Mouse (Mus musculus): Measurements from ENCODE around the gene Mcm7. TPM values are rescaled to one million over a fixed set of nuclear protein-coding genes. Genes with fewer than 3 reads are reported as not detected.
"Not testable (repeated sequence)": the region's sequence is repeated elsewhere in the genome, so short reads cannot be mapped to it uniquely, and the experiment has no call there.

Mcm7 gene
- polyA plus RNA-seq (2015; fragmentation: Nextera tagmentation; extraction: Ambion mirVana): 258 and 276 TPM in 2 replicates

DNA sequence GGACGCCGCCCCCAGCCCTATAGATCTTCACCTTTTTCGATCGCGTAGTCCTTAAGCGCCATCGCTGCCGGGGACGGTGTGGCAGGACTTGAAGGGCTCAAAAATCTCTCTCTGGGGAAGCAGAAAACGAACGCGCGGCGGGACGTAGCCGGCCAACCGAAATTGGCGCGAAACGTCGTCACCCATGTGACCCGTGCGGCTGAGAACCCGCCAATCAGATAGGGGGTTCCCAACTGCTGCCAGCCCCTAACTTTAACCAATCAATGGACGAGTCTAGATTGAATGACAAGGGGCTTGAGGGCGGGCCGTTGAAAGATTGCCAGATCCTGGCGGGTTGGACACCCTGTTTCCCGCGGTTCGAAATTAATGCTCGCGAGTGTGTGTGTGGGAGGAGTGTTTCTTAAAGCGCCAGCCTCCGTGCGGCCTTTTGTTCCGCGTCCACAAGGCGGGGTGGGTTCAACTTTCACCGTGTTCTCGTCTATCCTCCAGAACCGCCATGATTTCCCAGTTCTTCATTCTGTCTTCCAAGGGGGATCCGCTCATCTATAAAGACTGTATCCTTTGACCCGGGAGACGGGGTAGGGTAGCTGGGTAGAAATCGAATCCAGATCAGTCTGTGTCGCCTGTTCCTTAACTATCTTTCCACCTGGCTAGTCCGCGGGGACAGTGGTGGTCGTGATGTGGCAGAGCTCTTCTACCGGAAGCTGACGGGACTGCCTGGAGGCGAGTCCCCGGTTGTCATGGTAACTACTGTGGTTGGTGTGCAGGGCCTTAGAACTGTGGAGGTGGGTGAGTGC, at the start of gene Mcm7, which contains the start of gene Ap4m1:
TSS of gene Mcm7 (minus strand) at position 728 of the 797 bp plus-strand sequence.
TSS of gene Ap4m1 (plus strand) at position 308 of the 797 bp plus-strand sequence.
- Histone ChIP-seq H3K36me3 (ENCODE audit: poor library complexity, severe bottlenecking) (peaks cover 57% of the 10 kb centered on the region), H3K27ac (peak within 1 kb of the TSS; percentile 95)
- WGBS: under 1% methylated on average over 54 of the region's 54 CpGs

DNA sequence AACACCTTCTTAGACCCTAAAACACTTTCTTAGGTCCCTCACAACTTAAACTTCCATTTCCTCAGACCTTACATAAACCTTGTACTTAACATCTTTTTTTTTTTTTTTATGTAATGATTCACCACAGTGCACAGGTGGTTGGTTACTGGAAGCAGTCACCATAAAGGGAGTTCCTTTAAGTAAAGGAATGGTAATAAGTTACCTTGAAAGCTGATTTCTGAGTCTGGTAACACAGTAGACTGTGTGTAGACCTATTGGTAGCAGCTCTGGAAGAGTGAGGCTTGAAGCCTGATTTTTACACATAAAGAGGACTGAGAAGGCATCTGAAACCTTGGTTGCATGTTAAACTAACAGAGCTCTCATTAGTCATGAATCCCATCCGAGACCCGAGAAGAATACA, 47.6 kb upstream of the Mcm7 start:
- no peak for ATAC-seq

More for the DNA sequence above, at the start of gene Mcm7, which contains the start of gene Ap4m1:
- Histone ChIP-seq H3K4me1 (peaks cover 37% of the 10 kb centered on the region), H3K9ac (peak within 1 kb of the TSS; percentile 79), H3K27me3 (no peaks in the 10 kb centered on the region), H3K4me2 (peak within 1 kb of the TSS; percentile 87), H3K4me3 (peak within 1 kb of the TSS; percentile 78), H3K9me3 (replicated peaks) (no peaks in the 10 kb centered on the region)
- ATAC-seq: peak; percentile 93

GRCm38 (mm10) chr5:138216632-138217031, 44.4 kb upstream of the Mcm7 start:
- 96% methylated on average over 13 of the region's 13 CpGs for WGBS
- not testable (repeated sequence) for H3K27ac ChIP-seq; H3K9ac ChIP-seq; ATAC-seq; H3K4me3 ChIP-seq; H3K36me3 ChIP-seq (ENCODE audit: poor library complexity, severe bottlenecking); H3K4me1 ChIP-seq; H3K27me3 ChIP-seq; H3K4me2 ChIP-seq
- peaks cover 25% of the 10 kb centered on the region for H3K9me3 ChIP-seq (replicated peaks)

More for the DNA sequence above, 47.6 kb upstream of the Mcm7 start:
- Histone ChIP-seq H3K36me3 (ENCODE audit: poor library complexity, severe bottlenecking) (no peaks in the 10 kb centered on the region), H3K4me2 (no peak overlapping the region), H3K27ac (no peak overlapping the region), H3K9me3 (replicated peaks) (peaks cover 22% of the 10 kb centered on the region), H3K27me3 (no peaks in the 10 kb centered on the region), H3K9ac (no peak overlapping the region), H3K4me3 (no peak overlapping the region), H3K4me1 (no peaks in the 10 kb centered on the region)
- 80% methylated on average over 2 of the region's 2 CpGs for WGBS

DNA sequence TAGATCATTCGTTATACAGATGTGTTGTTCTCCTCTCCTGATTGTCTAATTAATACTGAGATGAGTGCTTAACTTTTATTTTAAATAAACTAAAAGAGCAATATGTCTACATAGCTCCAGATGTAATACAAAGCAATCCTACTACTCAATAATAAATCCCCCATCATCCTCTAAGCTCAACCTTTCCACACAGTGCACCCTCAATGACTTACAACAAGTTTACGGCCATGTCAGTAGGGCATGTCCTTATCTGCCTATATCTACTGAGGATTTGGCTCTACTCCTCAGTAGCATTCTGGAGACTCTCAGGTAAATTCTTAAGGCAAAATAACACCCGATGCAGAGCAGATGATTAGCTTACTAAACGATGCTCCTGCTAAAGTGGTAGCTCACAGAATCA, 35.7 kb upstream of the Mcm7 start:
- Histone ChIP-seq H3K36me3 (ENCODE audit: poor library complexity, severe bottlenecking) (no peaks in the 10 kb centered on the region), H3K9ac (no peak overlapping the region), H3K27ac (no peak overlapping the region), H3K4me1 (no peaks in the 10 kb centered on the region), H3K4me3 (no peak overlapping the region), H3K4me2 (no peak overlapping the region), H3K9me3 (replicated peaks) (peaks cover 9% of the 10 kb centered on the region; the same call in 1 of the 2 replicates), H3K27me3 (no peaks in the 10 kb centered on the region)
- ATAC-seq: no peak
- 89% methylated on average over 4 of the region's 4 CpGs for WGBS

GRCm38 (mm10) chr5:138207253-138207652, 35.0 kb upstream of the Mcm7 start:
- H3K4me1 ChIP-seq: no peaks in the 10 kb centered on the region

DNA sequence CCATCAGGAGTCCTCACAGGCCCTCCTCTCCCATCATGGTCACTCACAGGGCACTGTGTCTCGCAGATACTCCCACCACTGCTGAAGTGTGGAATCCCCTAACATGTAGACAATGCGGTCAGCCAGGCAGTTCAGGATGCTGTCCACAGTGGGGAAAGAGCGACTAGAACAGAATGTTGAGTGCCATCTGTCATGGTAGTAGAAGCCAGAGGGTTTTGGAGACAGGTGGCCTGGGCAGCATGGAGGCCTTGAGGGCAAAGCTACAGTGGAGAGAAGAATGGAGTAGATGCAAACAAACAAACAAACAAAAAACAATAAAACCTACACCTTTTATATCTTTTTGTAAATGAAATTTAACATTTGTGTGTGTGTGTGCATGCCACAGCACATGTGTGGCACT, 29.9 kb upstream of the Mcm7 start:
- WGBS: 83% methylated on average over 3 of the region's 3 CpGs
- Histone ChIP-seq H3K4me3 (no peak overlapping the region), H3K27ac (no peak overlapping the region), H3K4me2 (no peak overlapping the region), H3K9me3 (replicated peaks) (peaks cover 9% of the 10 kb centered on the region; the same call in 1 of the 2 replicates), H3K4me1 (no peaks in the 10 kb centered on the region), H3K36me3 (ENCODE audit: poor library complexity, severe bottlenecking) (no peaks in the 10 kb centered on the region), H3K27me3 (no peaks in the 10 kb centered on the region), H3K9ac (no peak overlapping the region)
- ATAC-seq: no peak

More at GRCm38 (mm10) chr5:138207253-138207652, 35.0 kb upstream of the Mcm7 start:
- Histone ChIP-seq H3K9me3 (replicated peaks) (peaks cover 9% of the 10 kb centered on the region; the same call in 1 of the 2 replicates), H3K9ac (no peak overlapping the region), H3K27me3 (no peaks in the 10 kb centered on the region), H3K4me3 (no peak overlapping the region), H3K4me2 (no peak overlapping the region), H3K27ac (no peak overlapping the region), H3K36me3 (ENCODE audit: poor library complexity, severe bottlenecking) (no peaks in the 10 kb centered on the region)
- no peak for ATAC-seq
- WGBS: 81% methylated on average over 1 of the region's 1 CpGs

DNA sequence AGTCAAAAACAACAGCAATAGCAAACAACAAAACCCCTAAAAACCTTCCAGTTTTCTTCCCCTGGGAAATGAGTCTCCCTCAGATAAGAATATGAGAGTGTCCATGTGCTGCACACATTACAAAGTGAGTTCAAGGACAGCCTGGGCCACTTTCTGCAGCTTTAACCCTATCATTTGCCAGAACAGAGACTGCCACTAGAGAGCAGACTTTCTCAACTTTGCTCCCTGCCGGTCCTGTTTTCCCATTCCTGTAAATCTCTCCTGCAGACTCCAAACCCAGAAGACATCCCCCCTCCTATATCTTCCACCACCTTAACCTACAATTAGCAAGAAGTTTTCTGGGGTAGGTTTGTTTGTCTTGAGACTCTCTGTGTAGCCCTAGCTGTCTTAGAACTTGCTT, 27.4 kb upstream of the Mcm7 start:
- Histone ChIP-seq H3K36me3 (ENCODE audit: poor library complexity, severe bottlenecking) (no peaks in the 10 kb centered on the region), H3K9ac (no peak overlapping the region), H3K4me1 (peaks cover 10% of the 10 kb centered on the region), H3K9me3 (replicated peaks) (peaks cover 3% of the 10 kb centered on the region; the same call in 1 of the 2 replicates), H3K4me2 (no peak overlapping the region), H3K4me3 (no peak overlapping the region), H3K27ac (no peak overlapping the region), H3K27me3 (no peaks in the 10 kb centered on the region)
- ATAC-seq: no peak
- WGBS: 10% methylated on average over 1 of the region's 1 CpGs

GRCm38 (mm10) chr5:138195463-138195862, 23.2 kb upstream of the Mcm7 start:
- Histone ChIP-seq H3K9me3 (replicated peaks) (no peaks in the 10 kb centered on the region), H3K4me1 (peaks cover 16% of the 10 kb centered on the region), H3K36me3 (ENCODE audit: poor library complexity, severe bottlenecking) (peaks cover 28% of the 10 kb centered on the region), H3K27me3 (no peaks in the 10 kb centered on the region), H3K9ac (peak overlapping the region; percentile 91; the same call in 1 of the 2 replicates), H3K4me3 (peak overlapping the region; percentile 77), H3K4me2 (peak overlapping the region; percentile 96), H3K27ac (peak overlapping the region; percentile 81; the same call in 1 of the 2 replicates)
- WGBS: 80% methylated on average over 7 of the region's 7 CpGs
- ATAC-seq: no peak

DNA sequence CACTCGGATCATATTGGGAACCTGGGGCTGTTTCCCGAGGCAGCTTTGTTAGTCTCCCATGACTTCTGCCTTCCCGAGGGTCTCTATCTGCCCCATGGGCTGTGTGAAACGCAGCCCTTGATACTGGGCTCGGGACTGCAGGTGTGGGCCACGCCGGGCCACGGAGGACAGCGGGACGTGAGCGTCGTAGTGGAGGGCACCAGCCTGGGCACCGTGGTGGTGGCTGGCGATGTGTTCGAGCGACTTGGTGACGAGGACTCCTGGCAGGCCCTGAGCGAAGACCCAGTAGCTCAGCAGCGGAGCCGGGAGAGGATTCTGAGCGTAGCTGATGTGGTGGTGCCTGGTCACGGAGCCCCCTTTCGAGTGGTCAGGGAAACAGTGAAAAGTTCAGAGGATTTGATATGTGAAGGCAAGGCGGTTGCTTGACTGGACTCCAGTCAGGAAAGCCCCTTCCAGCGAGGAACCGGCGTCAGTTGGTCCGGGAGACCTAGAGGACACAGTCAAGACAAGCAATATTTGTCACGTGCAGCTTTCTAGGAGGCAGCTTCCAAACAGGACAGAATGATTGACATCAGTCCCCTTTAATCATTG, 22.6 kb upstream of the Mcm7 start:
- H3K4me1 ChIP-seq: peaks cover 16% of the 10 kb centered on the region
- WGBS: 2% methylated on average over 29 of the region's 29 CpGs

GRCm38 (mm10) chr5:138193771-138194727, 21.8 kb upstream of the Mcm7 start, which contains the start of gene Mblac1:
Gene Mblac1, plus strand, starts transcription at chr5:138194314.
- Histone ChIP-seq H3K4me3 (peak within 1 kb of the TSS; percentile 77), H3K9ac (peak within 1 kb of the TSS; percentile 91), H3K36me3 (ENCODE audit: poor library complexity, severe bottlenecking) (peaks cover 36% of the 10 kb centered on the region), H3K4me1 (peaks cover 17% of the 10 kb centered on the region), H3K27me3 (no peaks in the 10 kb centered on the region), H3K9me3 (replicated peaks) (no peaks in the 10 kb centered on the region), H3K27ac (peak within 1 kb of the TSS; percentile 81), H3K4me2 (peak within 1 kb of the TSS; percentile 96)
- peak; percentile 87 for ATAC-seq
- 8% methylated on average over 54 of the region's 54 CpGs for WGBS

More for the DNA sequence above, 22.6 kb upstream of the Mcm7 start:
- Histone ChIP-seq H3K4me3 (peak overlapping the region; percentile 77), H3K4me2 (peak overlapping the region; percentile 96), H3K9me3 (replicated peaks) (no peaks in the 10 kb centered on the region), H3K27ac (peak overlapping the region; percentile 81), H3K36me3 (ENCODE audit: poor library complexity, severe bottlenecking) (peaks cover 32% of the 10 kb centered on the region), H3K27me3 (no peaks in the 10 kb centered on the region), H3K9ac (peak overlapping the region; percentile 91)
- ATAC-seq: peak; percentile 72

DNA sequence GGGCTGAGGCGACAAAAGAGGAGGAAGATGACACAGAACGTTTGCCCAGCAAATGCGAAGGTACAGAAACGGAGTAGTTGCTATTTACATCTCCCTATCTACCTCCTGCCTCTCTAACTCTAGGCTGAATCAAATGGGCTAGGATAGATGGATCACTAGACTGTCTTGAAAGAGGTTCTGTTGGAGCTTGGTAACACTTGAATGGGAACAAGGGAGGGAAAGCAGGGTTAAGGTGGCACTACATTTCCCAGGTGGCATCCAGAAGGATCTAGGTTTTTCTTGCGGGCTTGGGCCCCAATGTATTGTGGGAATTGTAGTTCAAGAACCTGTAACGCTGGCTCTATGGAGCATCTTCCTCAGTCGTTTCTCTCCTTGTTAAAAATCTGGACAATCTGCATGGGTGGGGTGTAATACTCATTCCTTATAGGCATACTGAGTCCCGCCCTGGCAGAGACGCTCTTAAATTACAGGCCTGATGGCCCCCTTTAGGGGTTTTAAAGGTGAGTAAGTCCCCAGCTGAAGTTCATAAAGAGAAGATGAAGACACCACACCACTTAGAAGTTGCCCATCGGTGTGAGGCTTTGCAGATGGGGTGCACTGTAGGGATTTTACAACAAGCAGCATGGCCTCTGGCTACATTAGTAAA, 15.6 kb upstream of the Mcm7 start:
- Histone ChIP-seq H3K4me3 (peak overlapping the region; percentile 85), H3K4me2 (peak overlapping the region; percentile 74), H3K27me3 (no peaks in the 10 kb centered on the region), H3K4me1 (peaks cover 21% of the 10 kb centered on the region), H3K36me3 (ENCODE audit: poor library complexity, severe bottlenecking) (peaks cover 47% of the 10 kb centered on the region), H3K9me3 (replicated peaks) (no peaks in the 10 kb centered on the region), H3K27ac (peak overlapping the region; percentile 65), H3K9ac (peak overlapping the region; percentile 79)
- 0% methylated on average over 10 of the region's 10 CpGs for WGBS
- peak; percentile 88 for ATAC-seq

All from forebrain, embryonic 13.5 days (tissue).